Mouse (Mus musculus): ENCODE data around the gene Grin2d.
"Not testable (repeated sequence)": the region's sequence is repeated elsewhere in the genome, so short reads cannot be mapped to it uniquely, and the experiment has no call there.

The Grin2d gene

GRCm38 (mm10) chr7:45878278-45878677 lies at the start of gene Grin2d:
Gene Grin2d (minus strand): TSS chr7:45878378.
- DNase-seq (ENCODE audit: low read depth, low spot score): not testable (repeated sequence)

- DNase-seq (ENCODE audit: low read depth, low spot score): peak; percentile 76
Observed at GRCm38 (mm10) chr7:45924429-45924816, 46.2 kb upstream of the Grin2d start.

- DNase-seq (ENCODE audit: low read depth, low spot score): peak; percentile 84
Observed at GRCm38 (mm10) chr7:45923762-45924428, 45.7 kb upstream of the Grin2d start, which contains the start of gene Ccdc114. Gene Ccdc114 (plus strand): TSS chr7:45924072.

GRCm38 (mm10) chr7:45922928-45923761 lies 45.0 kb upstream of the Grin2d start:
- peak; percentile 98 for DNase-seq (ENCODE audit: low read depth, low spot score)

GRCm38 (mm10) chr7:45921950-45922600 lies 43.9 kb upstream of the Grin2d start:
- no peak for DNase-seq (ENCODE audit: low read depth, low spot score)

GRCm38 (mm10) chr7:45921242-45921621 lies 43.1 kb upstream of the Grin2d start, which contains the start of gene Emp3:
Gene Emp3 (minus strand): TSS chr7:45921404.
- no peak for DNase-seq (ENCODE audit: low read depth, low spot score)

- DNase-seq (ENCODE audit: low read depth, low spot score): no peak
Observed at GRCm38 (mm10) chr7:45920583-45921241, 42.5 kb upstream of the Grin2d start.

GRCm38 (mm10) chr7:45919761-45920160 lies 41.6 kb upstream of the Grin2d start:
- no peak for DNase-seq (ENCODE audit: low read depth, low spot score)

GRCm38 (mm10) chr7:45919083-45919671 lies 41.0 kb upstream of the Grin2d start:
- peak; percentile 65 for DNase-seq (ENCODE audit: low read depth, low spot score)

- no peak for DNase-seq (ENCODE audit: low read depth, low spot score)
Observed at GRCm38 (mm10) chr7:45917926-45918325, 39.7 kb upstream of the Grin2d start.

GRCm38 (mm10) chr7:45917004-45917704 lies 39.0 kb upstream of the Grin2d start:
- DNase-seq (ENCODE audit: low read depth, low spot score): no peak

GRCm38 (mm10) chr7:45916056-45917003 lies 38.2 kb upstream of the Grin2d start:
- peak; percentile 69 for DNase-seq (ENCODE audit: low read depth, low spot score)

- DNase-seq (ENCODE audit: low read depth, low spot score): no peak
Observed at GRCm38 (mm10) chr7:45915011-45915410, 36.8 kb upstream of the Grin2d start.

GRCm38 (mm10) chr7:45914067-45914466 lies 35.9 kb upstream of the Grin2d start:
- DNase-seq (ENCODE audit: low read depth, low spot score): no peak

- no peak for DNase-seq (ENCODE audit: low read depth, low spot score)
Observed at GRCm38 (mm10) chr7:45909145-45909544, 31.0 kb upstream of the Grin2d start.

- no peak for DNase-seq (ENCODE audit: low read depth, low spot score)
Observed at GRCm38 (mm10) chr7:45908384-45908783, 30.2 kb upstream of the Grin2d start.

GRCm38 (mm10) chr7:45906622-45907021 lies 28.4 kb upstream of the Grin2d start:
- no peak for DNase-seq (ENCODE audit: low read depth, low spot score)

- peak; percentile 54 for DNase-seq (ENCODE audit: low read depth, low spot score)
Observed at GRCm38 (mm10) chr7:45902481-45903002, 24.4 kb upstream of the Grin2d start.

GRCm38 (mm10) chr7:45901562-45901961 lies 23.4 kb upstream of the Grin2d start:
- DNase-seq (ENCODE audit: low read depth, low spot score): peak; percentile 84
